Mouse (Mus musculus): ENCODE measurements at regions not wholly inside any gene's neighbourhood (a gene's known extent, or its start where the extent isn't known, plus 50 kb on each side); places are given as distances from the start of the nearest gene placed in this dataset.
A peak's percentile ranks its signal among the peaks of the same experiment; 100 is the strongest.

- no peak for DNase-seq (ENCODE audit: low spot score in 2 of 2)
Observed at GRCm38 (mm10) chr5:69678770-69679169, 86.6 kb upstream of the Gnpda2 start.

- no peak for DNase-seq (ENCODE audit: low spot score in 2 of 2)
Observed at GRCm38 (mm10) chr5:69678268-69678667, 86.1 kb upstream of the Gnpda2 start.

- DNase-seq (ENCODE audit: low spot score in 2 of 2): peak; percentile 1 to 53
Observed at GRCm38 (mm10) chr5:69665555-69665954, 73.4 kb upstream of the Gnpda2 start.

- DNase-seq (ENCODE audit: low spot score in 2 of 2): no peak
Observed at GRCm38 (mm10) chr5:69663961-69664360, 71.8 kb upstream of the Gnpda2 start.
